Mouse (Mus musculus) forebrain, embryonic 14.5 days (tissue): ENCODE data around the gene Tns4. TPM values are rescaled to one million over a fixed set of nuclear protein-coding genes. Genes with fewer than 3 reads are reported as not detected.

Experiments used
- ATAC-seq: fragments of 200-750 bp; cut with Nextera tagmentation; 2 replicates; pipeline ENCODE4 v1.8.0; 2017; ENCODE audit warnings: mild to moderate bottlenecking, moderate library complexity
- DNase-seq: peaks from one replicate; pipeline ENCODE4 v3.0.0-alpha.2; 2015; ENCODE audit warnings: low spot score
- H3K27ac ChIP-seq: fragments of 300-500 bp; sonication (generic); 2 replicates; pipeline ENCODE4 v1.5.1; 2014; ENCODE audit warnings: low read depth, mild to moderate bottlenecking, control low read depth, low read length, moderate library complexity
- H3K27me3 ChIP-seq: fragments of 300-500 bp; sonication (generic); replicated peaks from 2 replicates; pipeline ENCODE4 v1.6.1; 2014; ENCODE audit warnings: low read length, control low read depth, mixed read lengths; ENCODE audit not compliant: control insufficient read depth, insufficient read depth
- H3K36me3 ChIP-seq: fragments of 300-500 bp; sonication (generic); 2 replicates; pipeline ENCODE4 v1.6.1; 2014; ENCODE audit warnings: low read length, control low read depth; ENCODE audit not compliant: control insufficient read depth, insufficient read depth
- H3K4me1 ChIP-seq: fragments of 300-500 bp; sonication (generic); 2 replicates; pipeline ENCODE4 v1.6.1; 2014; ENCODE audit warnings: antibody characterized with exemption, low read length, control low read depth; ENCODE audit not compliant: control insufficient read depth, insufficient read depth
- H3K4me2 ChIP-seq: fragments of 300-500 bp; sonication (generic); 2 replicates; pipeline ENCODE4 v1.6.1; 2014; ENCODE audit warnings: mild to moderate bottlenecking, control low read depth, low read length
- H3K4me3 ChIP-seq: fragments of 300-500 bp; sonication (generic); 2 replicates; pipeline ENCODE4 v1.5.1; 2014; ENCODE audit warnings: low read depth, low read length, control low read depth
- H3K9ac ChIP-seq: fragments of 300-500 bp; sonication (generic); 2 replicates; pipeline ENCODE4 v1.6.1; 2014; ENCODE audit warnings: mild to moderate bottlenecking, low read length, control low read depth, moderate library complexity
- H3K9me3 ChIP-seq: fragments of 300-500 bp; sonication (generic); replicated peaks from 2 replicates; pipeline ENCODE4 v1.6.1; 2016; ENCODE audit warnings: low read length, control low read depth, mixed read lengths; ENCODE audit not compliant: control insufficient read depth
- WGBS: fragments of 180-500 bp; shearing (Covaris S2); extraction: QIAGEN DNeasy Blood & Tissue Kit; methylation state at CpG from one replicate; pipeline ENCODE4 v1.1.7; 2014; 5-methylcytosine and 5-hydroxymethylcytosine counted together
- polyA plus RNA-seq: library from polyadenylated mRNA; unstranded; fragments of >200 nt; fragmentation: Nextera tagmentation; extraction: Ambion mirVana; gene quantifications from 2 replicates; pipeline ENCODE4 v1.2.1, GENCODE M21; 2014

Tns4 gene
- polyA plus RNA-seq, 1 experiment from 2014 or later, result 0.08 TPM

DNA sequence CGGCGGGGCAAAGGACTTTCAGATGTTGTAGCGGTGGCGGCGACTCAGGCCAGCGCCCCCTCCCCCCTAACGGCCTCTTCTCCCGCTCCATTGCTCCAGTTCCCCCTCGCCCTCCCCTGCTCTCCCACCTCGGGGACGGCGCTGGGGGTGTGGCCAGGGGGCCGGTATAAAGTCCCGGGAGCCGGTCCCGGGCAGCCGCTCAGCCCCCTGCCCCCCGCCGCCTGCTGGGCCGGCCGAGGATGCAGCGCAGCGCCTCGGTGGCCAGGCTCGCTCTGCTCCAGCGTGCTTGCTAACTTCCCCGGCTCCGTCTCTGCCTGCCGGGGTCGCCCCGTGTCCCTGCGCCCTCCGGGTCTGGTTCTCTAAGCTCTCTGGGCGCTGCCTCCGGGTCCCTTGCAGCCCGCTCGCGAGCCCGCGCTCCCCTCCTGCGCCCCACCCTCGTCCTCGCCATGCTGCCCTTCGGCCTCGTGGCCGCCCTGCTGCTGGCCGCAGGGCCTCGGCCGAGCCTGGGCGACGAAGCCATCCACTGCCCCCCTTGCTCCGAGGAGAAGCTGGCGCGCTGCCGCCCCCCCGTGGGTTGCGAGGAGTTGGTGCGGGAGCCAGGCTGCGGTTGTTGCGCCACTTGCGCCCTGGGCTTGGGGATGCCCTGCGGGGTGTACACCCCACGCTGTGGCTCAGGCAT lies 47.9 kb downstream of the Tns4 start, which contains the start of gene Igfbp4:
TSS of gene Igfbp4 (plus strand) at position 194 of the 679 bp plus-strand sequence.
- WGBS, result 0% methylated on average over 51 of the region's 63 CpGs
- H3K4me2 ChIP-seq, result peak within 1 kb of the TSS; percentile 97
- H3K27me3 ChIP-seq, result no peaks in the 10 kb centered on the region
- no peaks in the 10 kb centered on the region for H3K9me3 ChIP-seq
- no peaks in the 10 kb centered on the region for H3K36me3 ChIP-seq
- H3K4me1 ChIP-seq, result peaks cover 4% of the 10 kb centered on the region; the same call in 1 of the 2 replicates
- peak; percentile 75 for DNase-seq
- H3K9ac ChIP-seq, result peak within 1 kb of the TSS; percentile 76
- H3K4me3 ChIP-seq, result peak within 1 kb of the TSS; percentile 62
- peak; percentile 77 for ATAC-seq
- peak within 1 kb of the TSS; percentile 74 for H3K27ac ChIP-seq

DNA sequence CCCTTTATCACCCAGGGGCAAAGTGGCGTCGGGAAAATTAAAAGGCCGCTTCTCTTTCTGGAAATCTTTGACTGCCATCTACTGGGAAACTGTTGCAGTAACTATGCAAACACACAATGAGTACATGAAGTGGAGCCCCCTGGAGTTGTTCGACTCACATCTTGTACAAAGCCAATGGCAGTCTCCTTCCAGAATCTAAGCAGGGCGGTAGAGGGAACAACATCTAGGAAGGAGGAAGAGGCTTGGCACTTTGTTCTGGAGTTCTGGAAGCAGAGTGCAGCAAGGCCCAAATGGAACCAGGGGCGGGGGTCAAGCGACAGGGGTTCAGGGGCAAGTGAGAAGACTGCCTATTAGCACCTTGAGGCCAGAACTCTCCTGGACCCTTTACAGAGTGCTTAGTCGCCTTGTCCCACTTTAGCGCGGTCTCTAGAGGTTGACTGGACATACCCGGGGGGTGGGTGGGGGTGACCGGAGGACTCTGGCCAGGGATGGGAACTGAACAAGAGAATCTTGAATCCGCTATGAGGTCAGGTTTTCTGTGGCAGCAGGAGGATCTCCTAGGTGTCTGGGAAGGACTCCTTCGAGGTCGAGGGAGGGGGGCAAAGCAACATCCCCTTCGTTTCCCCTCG lies 48.6 kb downstream of the Tns4 start:
- no peaks in the 10 kb centered on the region for H3K9me3 ChIP-seq
- ATAC-seq, result peak; percentile 50; the same call in 1 of the 2 replicates
- H3K27ac ChIP-seq, result peak overlapping the region; percentile 74
- WGBS, result under 1% methylated on average over 17 of the region's 17 CpGs
- peaks cover 4% of the 10 kb centered on the region; the same call in 1 of the 2 replicates for H3K4me1 ChIP-seq
- H3K9ac ChIP-seq, result peak overlapping the region; percentile 76
- DNase-seq, result peak; percentile 86
- peak overlapping the region; percentile 62 for H3K4me3 ChIP-seq
- no peaks in the 10 kb centered on the region for H3K36me3 ChIP-seq
- H3K4me2 ChIP-seq, result peak overlapping the region; percentile 97
- no peaks in the 10 kb centered on the region for H3K27me3 ChIP-seq

DNA sequence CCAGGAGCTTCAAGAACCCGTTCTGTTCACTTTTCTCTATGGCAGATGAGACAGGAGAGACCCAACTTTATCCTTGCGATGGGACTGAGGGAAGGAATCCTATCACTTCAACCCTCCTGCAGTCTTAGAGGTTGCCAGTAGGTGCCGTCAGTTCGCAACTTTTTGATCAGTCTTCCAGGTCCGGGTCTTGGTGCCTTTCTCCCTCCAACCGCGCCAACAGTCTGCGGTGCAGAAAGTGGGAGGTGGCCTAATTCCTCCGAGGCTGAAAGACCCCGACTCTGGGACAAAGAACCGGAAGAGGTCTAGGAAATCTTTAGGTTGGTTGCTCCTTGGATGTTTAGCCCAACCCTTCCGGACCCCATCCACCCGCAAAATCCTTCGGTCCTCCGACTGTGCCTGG lies 49.3 kb downstream of the Tns4 start:
- peak overlapping the region; percentile 76 for H3K9ac ChIP-seq
- H3K4me3 ChIP-seq, result peak overlapping the region; percentile 62
- H3K27ac ChIP-seq, result peak overlapping the region; percentile 74
- ATAC-seq (peak; percentile 90), DNase-seq (peak; percentile 96)
- H3K4me2 ChIP-seq, result peak overlapping the region; percentile 97
- no peaks in the 10 kb centered on the region for H3K9me3 ChIP-seq
- no peaks in the 10 kb centered on the region for H3K27me3 ChIP-seq
- peaks cover 4% of the 10 kb centered on the region; the same call in 1 of the 2 replicates for H3K4me1 ChIP-seq
- WGBS, result under 1% methylated on average over 15 of the region's 15 CpGs
- H3K36me3 ChIP-seq, result no peaks in the 10 kb centered on the region

DNA sequence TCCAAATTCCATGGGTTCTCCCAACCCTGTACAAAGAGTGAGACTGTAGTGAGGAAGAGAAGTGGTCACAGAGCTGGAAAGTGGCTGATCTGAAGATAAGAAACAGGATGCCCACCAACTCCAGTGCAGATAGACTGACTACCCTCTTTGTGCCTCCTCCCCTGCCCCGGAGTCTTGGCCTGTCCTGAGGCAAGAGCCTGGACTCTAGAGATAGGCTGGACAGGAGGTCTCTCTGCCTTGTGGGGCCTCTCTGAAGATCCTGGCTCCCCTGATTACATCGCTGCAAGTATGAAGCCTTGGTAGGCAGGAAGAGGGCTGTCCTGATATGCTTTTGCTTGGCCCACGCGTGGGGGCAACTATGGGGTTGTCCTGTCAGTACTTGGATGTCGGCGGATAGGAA lies 52.9 kb downstream of the Tns4 start:
- ATAC-seq, result no peak
- no peak for DNase-seq
- Histone ChIP-seq H3K4me3 (no peak overlapping the region), H3K9me3 (no peaks in the 10 kb centered on the region), H3K4me1 (no peaks in the 10 kb centered on the region), H3K27me3 (no peaks in the 10 kb centered on the region), H3K36me3 (no peaks in the 10 kb centered on the region), H3K9ac (no peak overlapping the region), H3K4me2 (no peak overlapping the region), H3K27ac (no peak overlapping the region)
- WGBS, result 77% methylated on average over 6 of the region's 6 CpGs

DNA sequence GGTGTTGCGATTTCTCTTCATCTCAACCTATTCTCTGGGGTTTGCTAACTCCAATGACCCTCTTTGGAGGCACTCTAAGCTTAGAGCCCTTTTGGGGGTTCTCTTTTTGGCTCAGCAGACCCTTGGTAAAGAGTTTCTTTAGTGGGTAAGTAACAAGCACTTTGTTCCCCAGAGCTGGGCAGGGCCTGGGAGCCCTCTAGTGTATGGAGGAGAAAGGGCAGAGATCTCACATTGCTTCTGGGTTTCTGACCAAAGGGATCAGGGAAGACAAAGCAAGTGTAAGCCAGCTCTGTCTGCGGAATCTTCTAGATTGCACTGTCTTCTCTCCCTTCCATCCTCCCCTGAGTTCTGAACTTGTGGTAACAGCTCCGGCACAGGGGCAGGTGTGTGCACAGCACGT lies 53.8 kb downstream of the Tns4 start:
- Histone ChIP-seq H3K9me3 (no peaks in the 10 kb centered on the region), H3K27me3 (no peaks in the 10 kb centered on the region)

DNA sequence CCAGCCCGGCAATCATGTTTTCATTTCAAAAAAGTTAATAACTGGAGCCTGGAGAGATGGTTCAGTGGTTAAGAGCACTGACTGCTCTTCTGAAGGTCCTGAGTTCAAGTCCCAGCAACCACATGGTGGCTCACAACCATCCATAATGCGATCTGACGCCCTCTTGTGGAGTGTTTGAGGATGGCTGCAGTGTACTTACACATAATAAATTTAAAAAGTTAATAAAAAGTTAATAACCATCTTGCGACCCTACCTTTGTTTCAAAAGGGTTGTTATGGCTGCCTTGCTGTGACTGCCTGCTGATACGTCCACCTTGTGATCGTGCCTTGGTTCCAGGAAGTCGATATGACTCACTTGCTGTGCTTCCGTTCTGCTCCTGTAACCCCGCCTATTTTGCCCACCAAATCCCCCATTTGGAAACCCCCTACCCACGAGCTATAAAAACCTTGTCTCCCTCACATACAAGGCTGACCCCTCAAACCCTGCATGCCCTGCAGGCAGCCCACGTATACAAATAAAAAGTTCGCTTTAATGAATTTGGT lies 62.1 kb downstream of the Tns4 start:
- Histone ChIP-seq H3K4me3 (no peak overlapping the region), H3K9me3 (no peaks in the 10 kb centered on the region), H3K27me3 (no peaks in the 10 kb centered on the region), H3K9ac (no peak overlapping the region), H3K27ac (no peak overlapping the region), H3K4me1 (peaks cover 2% of the 10 kb centered on the region; the same call in 1 of the 2 replicates), H3K36me3 (0 out of 2 replicates have a peak, but pooled peaks cover under 1% of the 10 kb centered on the region), H3K4me2 (no peak overlapping the region)
- 85% methylated on average over 12 of the region's 12 CpGs for WGBS
- DNase-seq (no peak), ATAC-seq (no peak)

More for the DNA sequence above, 53.8 kb downstream of the Tns4 start:
- Histone ChIP-seq H3K27ac (no peak overlapping the region), H3K4me2 (no peak overlapping the region), H3K36me3 (no peaks in the 10 kb centered on the region), H3K4me3 (no peak overlapping the region), H3K4me1 (no peaks in the 10 kb centered on the region), H3K9ac (no peak overlapping the region)
- ATAC-seq (no peak), DNase-seq (no peak)
- 74% methylated on average over 4 of the region's 4 CpGs for WGBS

DNA sequence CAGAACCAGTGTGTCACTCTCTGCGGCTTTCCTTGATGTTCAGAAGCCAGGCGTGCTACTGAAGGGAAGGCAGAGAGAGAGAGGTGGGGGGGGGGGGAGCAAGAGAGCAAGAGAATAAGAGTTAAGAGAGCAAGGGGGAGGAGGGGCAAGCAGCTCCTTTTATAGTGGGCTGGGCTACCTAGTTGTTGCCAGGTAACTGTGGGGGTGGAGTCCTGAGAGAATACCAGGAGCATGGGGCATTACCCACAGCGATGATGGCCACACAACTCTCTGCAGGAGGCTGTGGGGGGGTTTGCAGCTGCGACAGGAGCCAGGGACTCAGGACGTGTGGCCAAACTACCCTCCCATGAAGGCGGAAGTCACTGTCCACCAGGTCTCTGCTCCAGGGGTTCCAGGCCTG lies 63.2 kb downstream of the Tns4 start:
- ATAC-seq (no peak), DNase-seq (no peak)
- Histone ChIP-seq H3K36me3 (peaks cover 10% of the 10 kb centered on the region), H3K9ac (no peak overlapping the region), H3K4me3 (no peak overlapping the region), H3K9me3 (no peaks in the 10 kb centered on the region), H3K27me3 (no peaks in the 10 kb centered on the region), H3K27ac (no peak overlapping the region), H3K4me2 (no peak overlapping the region), H3K4me1 (peaks cover 2% of the 10 kb centered on the region; the same call in 1 of the 2 replicates)
- WGBS, result 88% methylated on average over 6 of the region's 6 CpGs

DNA sequence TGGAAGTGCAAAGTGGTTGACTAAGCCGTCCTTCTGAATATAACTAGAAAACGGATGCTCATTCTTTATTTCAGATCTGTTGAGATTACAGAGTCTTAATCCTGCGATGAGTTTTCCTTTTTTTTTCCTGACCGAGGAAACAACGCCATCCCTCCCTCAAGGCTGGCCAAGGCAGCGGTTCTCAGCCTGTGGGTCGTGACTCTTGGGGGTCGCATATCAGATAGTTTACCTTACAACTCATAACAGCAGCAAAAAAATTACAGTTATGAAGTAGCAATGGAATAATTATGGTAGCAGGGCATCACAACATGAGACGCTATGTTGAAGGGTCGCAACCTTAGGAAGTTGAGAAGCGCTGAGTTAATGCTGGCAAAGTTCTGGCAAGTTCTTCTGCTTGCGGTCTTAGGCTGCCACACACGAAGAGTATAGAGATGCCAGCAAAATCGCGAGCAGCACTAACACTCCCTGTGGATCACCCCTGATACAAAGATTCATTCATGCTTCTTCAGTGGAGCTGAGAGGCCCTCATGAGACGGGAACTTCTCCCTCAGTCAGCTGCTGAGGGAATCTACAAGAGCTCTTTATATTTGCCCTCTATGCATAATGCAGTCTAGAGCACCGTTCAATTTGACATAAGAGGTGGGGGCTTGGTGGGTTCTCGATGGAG lies 64.5 kb downstream of the Tns4 start:
- Histone ChIP-seq H3K4me3 (peak overlapping the region; percentile 69), H3K9ac (peak overlapping the region; percentile 47), H3K27me3 (no peaks in the 10 kb centered on the region), H3K9me3 (no peaks in the 10 kb centered on the region), H3K4me1 (peaks cover 2% of the 10 kb centered on the region; the same call in 1 of the 2 replicates), H3K4me2 (peak overlapping the region; percentile 51), H3K36me3 (peaks cover 16% of the 10 kb centered on the region), H3K27ac (no peak overlapping the region)
- DNase-seq (no peak), ATAC-seq (0 out of 2 replicates have a peak, but pooled peaks have one; percentile 1)
- 50% methylated on average over 18 of the region's 18 CpGs for WGBS
